Mouse (Mus musculus) hindbrain, embryonic 13.5 days (tissue): Measurements from ENCODE around the gene Scgb1c1. TPM values are rescaled to one million over a fixed set of nuclear protein-coding genes. Genes with fewer than 3 reads are reported as not detected.

Source experiments
- ATAC-seq: fragments of 200-750 bp; cut with Nextera tagmentation; 2 replicates; pipeline ENCODE4 v1.8.0; 2017; ENCODE audit warnings: moderate TSS enrichment; ENCODE audit not compliant: low FRiP score
- H3K27ac ChIP-seq: fragments of 300-500 bp; sonication (generic); 2 replicates; pipeline ENCODE4 v1.5.1; 2015; ENCODE audit warnings: inconsistent platforms, mild to moderate bottlenecking, moderate library complexity
- H3K27me3 ChIP-seq: fragments of 300-500 bp; sonication (generic); 2 replicates; pipeline ENCODE4 v1.6.1; 2015; ENCODE audit warnings: mild to moderate bottlenecking, inconsistent platforms
- H3K36me3 ChIP-seq: fragments of 300-500 bp; sonication (generic); 2 replicates; pipeline ENCODE4 v1.6.1; 2015; ENCODE audit warnings: mild to moderate bottlenecking, inconsistent platforms
- H3K4me1 ChIP-seq: fragments of 300-500 bp; sonication (generic); replicated peaks from 2 replicates; pipeline ENCODE4 v1.6.1; 2015; ENCODE audit warnings: inconsistent platforms
- H3K4me2 ChIP-seq: fragments of 300-500 bp; sonication (generic); 2 replicates; pipeline ENCODE4 v1.6.1; 2015; ENCODE audit warnings: inconsistent platforms, mild to moderate bottlenecking, moderate library complexity
- H3K4me3 ChIP-seq: fragments of 300-500 bp; sonication (generic); 2 replicates; pipeline ENCODE4 v1.5.1; 2015; ENCODE audit warnings: mild to moderate bottlenecking, inconsistent platforms
- H3K9ac ChIP-seq: fragments of 300-500 bp; sonication (generic); 2 replicates; pipeline ENCODE4 v1.6.1; 2015; ENCODE audit warnings: mild to moderate bottlenecking, inconsistent platforms
- H3K9me3 ChIP-seq: fragments of 300-500 bp; sonication (generic); 2 replicates; pipeline ENCODE4 v1.6.1; 2016; ENCODE audit warnings: inconsistent platforms
- WGBS: fragments of 180-500 bp; shearing (Covaris S2); methylation state at CpG from one replicate; pipeline ENCODE4 v1.1.7; 2015; 5-methylcytosine and 5-hydroxymethylcytosine counted together
- polyA plus RNA-seq: library from polyadenylated mRNA; unstranded; fragments of >200 nt; fragmentation: Nextera tagmentation; extraction: Ambion mirVana; gene quantifications from 2 replicates; pipeline ENCODE4 v1.2.1, GENCODE M21; 2015

Gene Scgb1c1
- polyA plus RNA-seq, 1 experiment from 2014 or later: not detected

DNA sequence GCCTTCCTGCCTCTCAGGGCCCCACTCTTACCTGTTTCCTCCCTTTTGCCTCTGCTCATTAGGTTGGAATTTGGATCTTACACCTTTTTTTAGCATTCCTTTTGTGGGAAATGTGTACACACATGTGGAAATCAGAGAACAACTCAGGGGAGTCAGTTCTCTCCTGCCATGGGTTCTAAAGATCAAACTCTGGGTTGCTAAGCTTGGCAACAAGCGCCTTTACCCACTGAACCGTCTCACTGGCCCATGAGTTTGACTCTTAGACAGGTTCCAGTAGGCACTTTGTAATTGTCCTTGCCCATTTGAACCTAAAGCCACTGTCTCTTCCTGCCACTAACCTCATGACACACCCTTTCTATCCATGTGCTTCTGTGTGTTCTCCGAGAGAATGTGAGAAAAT, 49.3 kb downstream of the Scgb1c1 start:
- 94% methylated on average over 3 of the region's 3 CpGs for WGBS
- Histone ChIP-seq H3K27me3 (no peaks in the 10 kb centered on the region), H3K9ac (no peak overlapping the region), H3K27ac (no peak overlapping the region), H3K9me3 (no peaks in the 10 kb centered on the region), H3K4me3 (no peak overlapping the region), H3K4me1 (no peaks in the 10 kb centered on the region), H3K4me2 (no peak overlapping the region), H3K36me3 (peaks cover 80% of the 10 kb centered on the region)
- ATAC-seq: no peak

Other genes starting within 250 kb of the Scgb1c1 start
- gene Olfr46, start 244.3 kb upstream of the Scgb1c1 start, polyA plus RNA-seq: not detected in 2 replicates
- not detected in 2 replicates for gene Olfr61, start 216.6 kb upstream of the Scgb1c1 start, polyA plus RNA-seq
- not detected in 2 replicates for gene Olfr53, start 199.1 kb upstream of the Scgb1c1 start, polyA plus RNA-seq
- gene Olfr539, start 185.6 kb upstream of the Scgb1c1 start, polyA plus RNA-seq: not detected in 2 replicates
- gene Olfr45, start 163.6 kb upstream of the Scgb1c1 start, polyA plus RNA-seq: not detected in 2 replicates
- gene Olfr541, start 148.3 kb upstream of the Scgb1c1 start, polyA plus RNA-seq: not detected in 2 replicates
- gene Cyp2e1, start 81.8 kb upstream of the Scgb1c1 start, polyA plus RNA-seq: not detected in 2 replicates
- gene Syce1, start 57.7 kb upstream of the Scgb1c1 start, polyA plus RNA-seq: 0.26 and 0.57 TPM in 2 replicates
- 24.1 and 26.6 TPM in 2 replicates for gene Zfp941, start 23.4 kb upstream of the Scgb1c1 start, polyA plus RNA-seq
- gene Urah, start 10.5 kb upstream of the Scgb1c1 start, polyA plus RNA-seq: not detected in 2 replicates
- not detected in 2 replicates for gene Odf3, start 2.3 kb downstream of the Scgb1c1 start, polyA plus RNA-seq
- 0.84 TPM in 1 of 2 replicates, not detected in the other for gene Gm45785, start 10.8 kb downstream of the Scgb1c1 start, polyA plus RNA-seq
- gene Ric8a, start 11.4 kb downstream of the Scgb1c1 start, polyA plus RNA-seq: 96.7 and 98.5 TPM in 2 replicates
- gene Bet1l, start 12.0 kb downstream of the Scgb1c1 start, polyA plus RNA-seq: 43.3 and 44.0 TPM in 2 replicates
- gene Psmd13, start 36.4 kb downstream of the Scgb1c1 start, polyA plus RNA-seq: 278 and 284 TPM in 2 replicates
- gene Sirt3, start 36.8 kb downstream of the Scgb1c1 start, polyA plus RNA-seq: 41.6 and 45.3 TPM in 2 replicates
- gene Cox8b, start 54.9 kb downstream of the Scgb1c1 start, polyA plus RNA-seq: 0.69 TPM in 1 of 2 replicates, not detected in the other
- 0.09 and 0.12 TPM in 2 replicates for gene Nlrp6, start 75.4 kb downstream of the Scgb1c1 start, polyA plus RNA-seq
- gene Pgghg, start 95.8 kb downstream of the Scgb1c1 start, polyA plus RNA-seq: 8.8 and 10.4 TPM in 2 replicates
- gene Ifitm5, start 104.7 kb downstream of the Scgb1c1 start, polyA plus RNA-seq: 0.36 and 1.7 TPM in 2 replicates
- gene Gm45717, start 110.4 kb downstream of the Scgb1c1 start, polyA plus RNA-seq: not detected in 2 replicates
- 211 and 226 TPM in 2 replicates for gene Ifitm2, start 110.4 kb downstream of the Scgb1c1 start, polyA plus RNA-seq
- gene Ifitm1, start 121.7 kb downstream of the Scgb1c1 start, polyA plus RNA-seq: 13.4 and 13.6 TPM in 2 replicates
- gene Ifitm3, start 165.2 kb downstream of the Scgb1c1 start, polyA plus RNA-seq: 29.0 and 29.1 TPM in 2 replicates
- gene Ifitm6, start 172.4 kb downstream of the Scgb1c1 start, polyA plus RNA-seq: 0.53 TPM in 2 replicates
- gene Gm17387, start 183.6 kb downstream of the Scgb1c1 start, polyA plus RNA-seq: not detected in 2 replicates
- gene B4galnt4, start 215.6 kb downstream of the Scgb1c1 start, polyA plus RNA-seq: 44.8 and 47.2 TPM in 2 replicates
- 0.27 and 0.32 TPM in 2 replicates for gene Pkp3, start 232.7 kb downstream of the Scgb1c1 start, polyA plus RNA-seq